20 mouse cellular contexts compared by ENCODE assay signal in the genomic region with DNA sequence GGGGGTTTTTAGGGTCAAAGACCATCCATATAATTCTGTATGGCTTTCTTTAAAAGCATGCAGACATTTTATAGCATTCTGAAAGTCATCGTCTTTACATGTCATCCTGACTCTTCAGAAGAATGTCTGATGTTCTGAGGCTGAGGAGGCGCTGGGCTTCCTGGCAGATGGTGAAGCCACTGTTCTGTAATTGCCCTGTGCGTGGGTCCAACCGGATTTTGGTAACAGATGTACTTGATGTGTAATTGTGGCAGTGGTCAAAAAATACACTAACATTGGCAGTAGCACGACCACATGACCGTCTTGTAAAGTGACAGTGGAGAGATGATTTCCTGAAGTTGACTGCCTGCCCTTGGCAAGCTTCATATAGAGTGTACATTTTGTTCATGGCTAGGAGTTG.
DNase-seq lines count a peak whose midpoint lies in the region.
"Had no signal": no experiment of that assay in that cellular context is flagged by ENCODE, and none has a peak within 500 bp of the region (broad histone marks: within the 10 kb centered on the region; RNA-seq: fewer than 3 reads in every experiment).

No protein-coding gene starts in this region.

- peak; percentile 45 to 46 for DNase-seq in frontal cortex, postnatal 36 days (ENCODE audit: low spot score in 2 of 2)
- DNase-seq in frontal cortex, postnatal 25 days (ENCODE audit: low spot score in 2 of 2): no peak
- DNase-seq in left cerebral cortex, adult 18-20 months (ENCODE audit: low spot score in 2 of 2): peak; percentile 44 to 61
- no peak for DNase-seq in left cerebral cortex, adult 11 months (ENCODE audit: low spot score)
- DNase-seq in right cerebral cortex, adult 18-20 months: peak; percentile 52
- DNase-seq in right cerebral cortex, postnatal 10 days (ENCODE audit: low spot score in 2 of 2): no peak
- peak; percentile 58 for DNase-seq in 416B (ENCODE audit: low read depth)
- no peak for DNase-seq in lung, postnatal 4 days
- DNase-seq: adrenal gland, adult 2 months; adrenal gland, postnatal 14 days; cerebellum, adult 11-12 months; cerebellum, adult 8-10 months; cerebellum, postnatal 10 days; cerebellum, postnatal 36 days; embryo, embryonic 11 days; gastrocnemius, postnatal 10 days; gastrocnemius, postnatal 36 days; heart, adult 2 months; heart, postnatal 14 days; heart, postnatal 4 days had no signal

Comparison
In these comparisons a context has a peak if more than half of its experiments do, and no peak if none do; other contexts are left out.
1. DNase-seq: peak in frontal cortex, postnatal 36 days (2 of 2), left cerebral cortex, adult 18-20 months (2 of 2), right cerebral cortex, adult 18-20 months (single experiment) and 416B (single experiment); none in frontal cortex, postnatal 25 days (0 of 2), left cerebral cortex, adult 11 months (single experiment), right cerebral cortex, postnatal 10 days (0 of 2) and lung, postnatal 4 days (0 of 2).